Mouse (Mus musculus) C2C12 (cell line): ENCODE results near the gene Pdik1l.

Source experiments
- CTCF ChIP-seq: IDR thresholded peaks from one replicate; pipeline ENCODE4 v1.5.1; 2011; ENCODE audit not compliant: control insufficient read depth, insufficient read depth, insufficient read length
- MYOD1 ChIP-seq: IDR thresholded peaks from one replicate; pipeline ENCODE4 v1.6.1; 2011; ENCODE audit warnings: low read depth; ENCODE audit not compliant: control insufficient read depth, insufficient read length

DNA sequence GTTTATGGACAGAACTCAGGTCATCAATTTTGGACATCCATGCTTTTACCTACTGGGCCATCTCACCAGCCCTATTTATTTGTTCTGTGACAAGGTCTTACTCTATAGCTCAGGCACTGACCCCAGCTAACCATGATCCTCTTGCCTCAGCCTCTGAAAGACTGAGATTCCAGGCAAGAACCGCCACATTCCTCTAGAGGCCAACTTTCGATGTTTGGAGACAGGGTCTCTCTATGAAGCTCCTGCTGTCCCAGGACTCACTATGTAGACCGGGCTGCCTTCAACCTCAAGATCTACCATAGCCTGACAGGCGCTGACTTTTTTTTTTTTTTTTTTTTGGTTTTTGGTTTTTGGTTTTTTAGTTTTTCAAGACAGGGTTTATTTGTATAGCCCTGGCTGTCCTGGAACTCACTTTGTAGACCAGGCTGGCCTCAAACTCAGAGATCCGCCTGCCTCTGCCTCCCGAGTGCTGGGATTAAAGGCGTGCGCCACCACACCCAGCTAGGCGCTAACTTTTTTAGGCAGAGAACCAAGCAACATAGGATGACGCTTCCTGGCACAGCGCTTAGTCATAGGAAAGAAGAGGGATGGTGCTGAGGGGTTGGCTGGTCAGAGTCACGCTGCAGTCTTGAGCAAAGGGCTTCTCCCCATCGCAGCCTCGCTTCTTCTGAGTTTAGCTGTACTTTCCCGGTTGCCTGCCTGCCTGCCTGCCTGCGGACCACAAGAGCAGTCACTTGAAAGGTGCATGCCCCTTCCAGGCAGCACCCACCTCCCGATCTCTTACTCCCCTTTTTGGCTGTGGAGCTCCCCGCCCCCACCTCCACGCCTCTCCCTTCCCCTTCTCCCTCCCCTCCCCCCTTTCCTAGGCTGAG is 11.2 kb upstream of the Pdik1l start:
- TF ChIP-seq CTCF, result no peak
- no peak for TF ChIP-seq MYOD1
